Mouse (Mus musculus) midbrain, embryonic 16.5 days (tissue): Measurements from ENCODE around the gene Capns1. TPM values are rescaled to one million over a fixed set of nuclear protein-coding genes. Genes with fewer than 3 reads are reported as not detected.
"Not testable (repeated sequence)": the region's sequence is repeated elsewhere in the genome, so short reads cannot be mapped to it uniquely, and the experiment has no call there.

Source experiments
- ATAC-seq: fragments of 200-750 bp; cut with Nextera tagmentation; 2 replicates; pipeline ENCODE4 v1.8.0; 2017; ENCODE audit warnings: moderate TSS enrichment
- H3K27ac ChIP-seq: fragments of 300-500 bp; sonication (generic); 2 replicates; pipeline ENCODE4 v1.5.1; 2014; ENCODE audit warnings: mild to moderate bottlenecking, low read length, mixed read lengths
- H3K27me3 ChIP-seq: fragments of 300-500 bp; sonication (generic); 2 replicates; pipeline ENCODE4 v1.6.1; 2014; ENCODE audit warnings: low read depth, low read length, mixed read lengths; ENCODE audit not compliant: control insufficient read depth, insufficient read depth
- H3K36me3 ChIP-seq: fragments of 300-500 bp; sonication (generic); 2 replicates; pipeline ENCODE4 v1.6.1; 2014; ENCODE audit warnings: mild to moderate bottlenecking, low read length, moderate library complexity, mixed read lengths; ENCODE audit not compliant: control insufficient read depth, insufficient read depth
- H3K4me1 ChIP-seq: fragments of 300-500 bp; sonication (generic); 2 replicates; pipeline ENCODE4 v1.6.1; 2014; ENCODE audit warnings: mild to moderate bottlenecking, low read length, mixed read lengths; ENCODE audit not compliant: control insufficient read depth, insufficient read depth
- H3K4me2 ChIP-seq: fragments of 300-500 bp; sonication (generic); 2 replicates; pipeline ENCODE4 v1.6.1; 2014; ENCODE audit warnings: mild to moderate bottlenecking, low read length, mixed read lengths
- H3K4me3 ChIP-seq: fragments of 300-500 bp; sonication (generic); 2 replicates; pipeline ENCODE4 v1.5.1; 2014; ENCODE audit warnings: low read depth, mild to moderate bottlenecking, low read length, moderate library complexity, mixed read lengths
- H3K9ac ChIP-seq: fragments of 300-500 bp; sonication (generic); 2 replicates; pipeline ENCODE4 v1.6.1; 2014; ENCODE audit warnings: low read depth, low read length, mixed read lengths
- H3K9me3 ChIP-seq: fragments of 300-500 bp; sonication (generic); replicated peaks from 2 replicates; pipeline ENCODE4 v1.6.1; 2014; ENCODE audit warnings: mild to moderate bottlenecking, low read length, mixed read lengths; ENCODE audit not compliant: control insufficient read depth, poor library complexity, severe bottlenecking
- WGBS: fragments of 180-500 bp; shearing (Covaris S2); extraction: QIAGEN DNeasy Blood & Tissue Kit; methylation state at CpG from one replicate; pipeline ENCODE4 v1.1.7; 2014; 5-methylcytosine and 5-hydroxymethylcytosine counted together
- polyA plus RNA-seq: library from polyadenylated mRNA; unstranded; fragments of >200 nt; fragmentation: Nextera tagmentation; extraction: Ambion mirVana; gene quantifications from 2 replicates; pipeline ENCODE4 v1.2.1, GENCODE M21; 2015

Capns1 gene
- polyA plus RNA-seq, 1 experiment from 2014 or later = 64.8 TPM

- peaks cover 10% of the 10 kb centered on the region for H3K4me1 ChIP-seq
- H3K27me3 ChIP-seq = no peaks in the 10 kb centered on the region
- H3K27ac ChIP-seq = no peak overlapping the region
- no peak for ATAC-seq
- 89% methylated on average over 12 of the region's 12 CpGs for WGBS
- H3K9ac ChIP-seq = no peak overlapping the region
- no peak overlapping the region for H3K4me3 ChIP-seq
- no peaks in the 10 kb centered on the region for H3K9me3 ChIP-seq
- H3K4me2 ChIP-seq = no peak overlapping the region
- peaks cover 39% of the 10 kb centered on the region for H3K36me3 ChIP-seq
Observed at GRCm38 (mm10) chr7:30188344-30189115, 10.1 kb downstream of the Capns1 start.

DNA sequence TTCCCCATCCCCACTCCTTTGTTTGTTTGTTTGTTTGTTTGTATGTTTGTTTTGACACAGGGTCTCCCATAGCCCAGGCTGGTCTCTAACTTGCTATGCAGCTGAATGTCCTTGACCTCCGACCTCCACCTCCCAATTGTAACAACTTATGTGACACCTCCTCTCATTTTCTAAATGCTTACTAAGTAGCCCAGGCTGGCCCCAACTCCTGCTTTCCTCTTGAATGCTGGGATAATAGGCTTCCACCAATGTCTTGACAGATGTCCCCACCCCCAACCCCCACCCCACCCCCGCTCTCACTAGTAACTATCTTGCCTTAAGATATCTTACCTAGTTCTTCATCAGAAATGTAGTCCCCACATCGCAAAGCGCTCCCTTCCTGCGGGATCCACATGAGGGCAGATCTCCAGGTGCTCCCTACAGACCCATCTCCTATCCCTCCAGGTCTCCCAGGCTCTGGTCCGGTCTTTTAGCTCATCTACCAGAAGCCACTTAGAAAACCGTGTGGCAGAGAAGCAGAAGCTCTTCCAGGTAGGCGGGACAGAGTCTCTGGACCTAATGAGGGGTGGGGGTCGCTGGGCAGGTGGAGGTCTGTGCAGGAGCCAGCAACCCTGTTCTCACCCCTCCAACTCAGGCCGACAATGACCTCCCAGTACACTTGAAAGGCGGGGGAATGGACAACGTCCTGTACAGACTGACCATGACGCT lies 13.8 kb downstream of the Capns1 start:
- Histone ChIP-seq H3K9me3 (no peaks in the 10 kb centered on the region), H3K4me2 (no peak overlapping the region), H3K9ac (no peak overlapping the region), H3K27me3 (no peaks in the 10 kb centered on the region), H3K36me3 (peaks cover 27% of the 10 kb centered on the region), H3K4me3 (no peak overlapping the region), H3K4me1 (0 out of 2 replicates have a peak, but pooled peaks cover 3% of the 10 kb centered on the region), H3K27ac (no peak overlapping the region)
- ATAC-seq = no peak
- 72% methylated on average over 13 of the region's 13 CpGs for WGBS

- 1% methylated on average over 11 of the region's 11 CpGs for WGBS
- Histone ChIP-seq H3K4me1 (0 out of 2 replicates have a peak, but pooled peaks cover 3% of the 10 kb centered on the region), H3K4me2 (peak within 1 kb of the TSS; percentile 38), H3K4me3 (no peak within 1 kb of the TSS), H3K36me3 (peaks cover 25% of the 10 kb centered on the region), H3K27me3 (no peaks in the 10 kb centered on the region), H3K27ac (no peak within 1 kb of the TSS), H3K9ac (0 out of 2 replicates have a peak within 1 kb of the TSS, but pooled peaks have one; percentile 7), H3K9me3 (no peaks in the 10 kb centered on the region)
- no peak; the same call in 1 of the 2 replicates for ATAC-seq
Observed at GRCm38 (mm10) chr7:30183879-30184289, 14.7 kb downstream of the Capns1 start, which contains the start of gene Cox7a1. Gene Cox7a1 (plus strand): TSS chr7:30184144.

- WGBS = 74% methylated on average over 7 of the region's 7 CpGs
- not testable (repeated sequence) for ATAC-seq, H3K9ac ChIP-seq, H3K27ac ChIP-seq, H3K4me2 ChIP-seq, H3K4me3 ChIP-seq, H3K4me1 ChIP-seq, H3K9me3 ChIP-seq, H3K27me3 ChIP-seq
- H3K36me3 ChIP-seq = peaks cover 28% of the 10 kb centered on the region
Observed at GRCm38 (mm10) chr7:30183189-30183588, 15.4 kb downstream of the Capns1 start.

- not testable (repeated sequence) for H3K27me3 ChIP-seq, H3K27ac ChIP-seq, H3K4me2 ChIP-seq, H3K4me3 ChIP-seq, H3K4me1 ChIP-seq, H3K9me3 ChIP-seq, ATAC-seq, H3K9ac ChIP-seq
- 94% methylated on average over 9 of the region's 10 CpGs for WGBS
- H3K36me3 ChIP-seq = peaks cover 18% of the 10 kb centered on the region
Observed at GRCm38 (mm10) chr7:30181929-30182328, 16.7 kb downstream of the Capns1 start.

- 3% methylated on average over 4 of the region's 4 CpGs for WGBS
- ATAC-seq = 0 out of 2 replicates have a peak, but pooled peaks have one; percentile 29
Observed at GRCm38 (mm10) chr7:30181308-30181707, 17.3 kb downstream of the Capns1 start.

DNA sequence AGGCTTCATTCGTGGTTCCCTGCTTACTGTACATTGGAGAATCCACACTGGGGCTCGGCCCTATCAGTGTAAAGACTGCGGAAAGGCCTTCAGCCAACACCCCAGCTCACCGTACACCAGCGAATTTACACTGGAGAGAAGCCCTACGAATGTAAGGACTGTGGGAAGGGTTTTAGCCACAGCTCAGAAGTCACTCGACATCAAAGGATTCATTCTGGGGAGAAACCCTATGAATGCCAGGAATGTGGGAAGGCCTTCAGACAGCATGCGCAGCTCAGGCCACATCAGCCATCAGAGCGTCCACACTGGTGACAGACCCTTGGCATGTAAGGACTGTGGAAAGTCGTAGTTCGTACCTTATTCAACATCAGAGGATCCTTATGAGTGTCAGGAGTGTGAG lies 20.4 kb downstream of the Capns1 start:
- Histone ChIP-seq H3K27me3 (no peaks in the 10 kb centered on the region), H3K9ac (no peak overlapping the region), H3K9me3 (no peaks in the 10 kb centered on the region), H3K4me1 (0 out of 2 replicates have a peak, but pooled peaks cover 3% of the 10 kb centered on the region), H3K4me3 (no peak overlapping the region), H3K36me3 (peaks cover 22% of the 10 kb centered on the region), H3K27ac (no peak overlapping the region), H3K4me2 (no peak overlapping the region)
- no peak for ATAC-seq
- WGBS = 86% methylated on average over 11 of the region's 11 CpGs

More at GRCm38 (mm10) chr7:30181308-30181707, 17.3 kb downstream of the Capns1 start:
- H3K27me3 ChIP-seq = no peaks in the 10 kb centered on the region
- H3K4me3 ChIP-seq = no peak overlapping the region
- H3K9me3 ChIP-seq = no peaks in the 10 kb centered on the region
- H3K36me3 ChIP-seq = peaks cover 17% of the 10 kb centered on the region
- H3K4me2 ChIP-seq = no peak overlapping the region
- no peak overlapping the region for H3K27ac ChIP-seq
- 0 out of 2 replicates have a peak, but pooled peaks cover 3% of the 10 kb centered on the region for H3K4me1 ChIP-seq
- H3K9ac ChIP-seq = no peak overlapping the region

- Histone ChIP-seq H3K4me2 (no peak overlapping the region), H3K9me3 (no peaks in the 10 kb centered on the region), H3K27me3 (no peaks in the 10 kb centered on the region), H3K4me1 (peaks cover 1% of the 10 kb centered on the region; the same call in 1 of the 2 replicates), H3K27ac (no peak overlapping the region), H3K9ac (no peak overlapping the region), H3K4me3 (no peak overlapping the region), H3K36me3 (peaks cover 22% of the 10 kb centered on the region)
- ATAC-seq = no peak
- 88% methylated on average over 12 of the region's 12 CpGs for WGBS
Observed at GRCm38 (mm10) chr7:30176474-30176873, 22.1 kb downstream of the Capns1 start.
